Mouse (Mus musculus): Measurements from ENCODE around the gene Abcb4. TPM values are rescaled to one million over a fixed set of nuclear protein-coding genes. Genes with fewer than 3 reads are reported as not detected.
"Not testable (repeated sequence)": the region's sequence is repeated elsewhere in the genome, so short reads cannot be mapped to it uniquely, and the experiment has no call there.

Gene Abcb4
- polyA plus RNA-seq, 1 experiment from 2014 or later: 0.54 TPM

DNA sequence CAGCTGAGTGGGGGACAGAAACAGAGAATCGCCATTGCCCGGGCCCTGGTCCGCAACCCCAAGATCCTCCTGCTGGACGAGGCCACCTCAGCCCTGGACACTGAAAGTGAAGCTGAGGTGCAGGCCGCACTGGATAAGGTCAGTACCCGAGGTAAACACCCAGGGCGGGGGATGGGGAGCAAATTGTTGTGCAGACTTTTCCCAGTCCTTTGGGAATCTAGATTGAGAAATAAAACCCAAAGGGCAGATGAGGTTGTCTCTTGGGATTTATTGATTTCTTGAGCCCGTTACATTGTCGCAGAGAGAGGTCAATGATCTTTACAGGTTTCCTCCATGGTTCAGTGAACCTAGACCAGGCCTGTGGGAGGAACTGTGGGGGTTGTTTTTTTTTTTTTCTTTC, 34.9 kb downstream of the Abcb4 start:
- Histone ChIP-seq H3K27ac (replicated peaks) (no peak overlapping the region), H3K36me3 (replicated peaks) (no peaks in the 10 kb centered on the region), H3K4me3 (no peak overlapping the region), H3K27me3 (replicated peaks; ENCODE audit: low read depth, poor library complexity, severe bottlenecking) (no peaks in the 10 kb centered on the region), H3K9me3 (peaks cover 7% of the 10 kb centered on the region; the same call in 1 of the 2 replicates), H3K4me1 (no peaks in the 10 kb centered on the region)
- no peak for DNase-seq (ENCODE audit: low spot score)
- WGBS: 86% methylated on average over 9 of the region's 9 CpGs

GRCm38 (mm10) chr5:8937965-8938364, 44.4 kb downstream of the Abcb4 start:
- H3K27me3 ChIP-seq (replicated peaks; ENCODE audit: low read depth, poor library complexity, severe bottlenecking): no peaks in the 10 kb centered on the region
- no peaks in the 10 kb centered on the region for H3K4me1 ChIP-seq

GRCm38 (mm10) chr5:8941266-8941665, 47.7 kb downstream of the Abcb4 start:
- not testable (repeated sequence) for H3K27me3 ChIP-seq (replicated peaks; ENCODE audit: low read depth, poor library complexity, severe bottlenecking); H3K27ac ChIP-seq (replicated peaks); H3K4me3 ChIP-seq; DNase-seq (ENCODE audit: low spot score); H3K36me3 ChIP-seq (replicated peaks); H3K9me3 ChIP-seq; H3K4me1 ChIP-seq
- WGBS: 89% methylated on average over 1 of the region's 1 CpGs

More at GRCm38 (mm10) chr5:8937965-8938364, 44.4 kb downstream of the Abcb4 start:
- Histone ChIP-seq H3K36me3 (replicated peaks) (no peaks in the 10 kb centered on the region), H3K9me3 (no peaks in the 10 kb centered on the region), H3K4me3 (no peak overlapping the region), H3K27ac (replicated peaks) (no peak overlapping the region)
- DNase-seq (ENCODE audit: low spot score): no peak
- 94% methylated on average over 7 of the region's 7 CpGs for WGBS

DNA sequence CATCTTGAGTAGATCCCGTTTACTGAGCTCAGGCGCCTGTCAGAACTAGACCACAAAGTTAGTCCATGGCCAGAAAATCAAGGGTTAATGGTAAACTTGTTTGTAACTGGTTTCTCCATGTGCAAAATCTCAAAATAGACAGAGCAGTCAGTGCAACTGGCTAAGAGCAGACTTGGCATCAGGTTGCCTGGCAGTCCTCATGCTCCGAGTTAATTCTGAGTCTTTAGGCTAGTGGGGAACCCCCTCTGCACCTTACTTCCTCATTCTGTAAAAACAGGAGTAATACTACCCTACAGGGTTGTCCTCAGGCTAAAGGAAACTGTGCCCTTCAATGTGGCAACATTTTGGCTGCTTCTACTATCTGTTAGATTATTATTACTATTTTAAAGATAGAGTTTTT, 50.3 kb downstream of the Abcb4 start:
- Histone ChIP-seq H3K27ac (replicated peaks) (no peak overlapping the region), H3K36me3 (replicated peaks) (no peaks in the 10 kb centered on the region), H3K4me1 (no peaks in the 10 kb centered on the region), H3K9me3 (no peaks in the 10 kb centered on the region), H3K4me3 (no peak overlapping the region), H3K27me3 (replicated peaks; ENCODE audit: low read depth, poor library complexity, severe bottlenecking) (no peaks in the 10 kb centered on the region)
- DNase-seq (ENCODE audit: low spot score): no peak
- WGBS: 85% methylated on average over 3 of the region's 3 CpGs

GRCm38 (mm10) chr5:8947423-8948110, 54.0 kb downstream of the Abcb4 start:
- DNase-seq (ENCODE audit: low spot score): no peak
- H3K27ac ChIP-seq (replicated peaks): no peak overlapping the region
- H3K27me3 ChIP-seq (replicated peaks; ENCODE audit: low read depth, poor library complexity, severe bottlenecking): no peaks in the 10 kb centered on the region
- H3K4me1 ChIP-seq: no peaks in the 10 kb centered on the region
- H3K4me3 ChIP-seq: no peak overlapping the region
- H3K9me3 ChIP-seq: no peaks in the 10 kb centered on the region
- H3K36me3 ChIP-seq (replicated peaks): no peaks in the 10 kb centered on the region
- WGBS: 69% methylated on average over 4 of the region's 4 CpGs

- H3K4me1 ChIP-seq: no peaks in the 10 kb centered on the region
- H3K36me3 ChIP-seq (replicated peaks): no peaks in the 10 kb centered on the region
- no peaks in the 10 kb centered on the region for H3K27me3 ChIP-seq (replicated peaks; ENCODE audit: low read depth, poor library complexity, severe bottlenecking)
- H3K27ac ChIP-seq (replicated peaks): no peak overlapping the region
- no peak overlapping the region for H3K4me3 ChIP-seq
- 94% methylated on average over 2 of the region's 2 CpGs for WGBS
- no peak for DNase-seq (ENCODE audit: low spot score)
- no peaks in the 10 kb centered on the region for H3K9me3 ChIP-seq
These were observed 60.1 kb downstream of the Abcb4 start for GRCm38 (mm10) chr5:8953660-8954059.

DNA sequence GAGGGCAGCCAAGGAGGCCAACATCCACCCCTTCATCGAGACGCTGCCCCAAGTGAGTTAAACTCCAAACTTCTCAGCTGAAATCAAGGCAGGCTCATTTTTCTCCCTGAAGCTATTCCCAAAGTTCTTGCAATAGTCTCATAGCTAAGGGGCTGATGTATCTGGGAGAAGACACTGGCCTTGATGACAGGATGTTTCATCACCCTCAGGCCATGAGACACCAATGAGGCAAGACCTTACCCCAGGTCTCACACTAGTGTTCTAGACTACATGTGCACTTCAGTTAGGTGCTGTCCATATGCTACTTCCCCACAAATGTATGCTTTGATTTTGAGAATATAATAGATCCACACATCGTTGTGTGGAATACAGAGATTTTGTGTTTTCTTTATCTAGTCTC, 62.0 kb downstream of the Abcb4 start:
- H3K4me1 ChIP-seq: no peaks in the 10 kb centered on the region
- 92% methylated on average over 3 of the region's 3 CpGs for WGBS
- no peaks in the 10 kb centered on the region for H3K9me3 ChIP-seq
- H3K36me3 ChIP-seq (replicated peaks): no peaks in the 10 kb centered on the region
- DNase-seq (ENCODE audit: low spot score): no peak
- H3K27ac ChIP-seq (replicated peaks): no peak overlapping the region
- no peaks in the 10 kb centered on the region for H3K27me3 ChIP-seq (replicated peaks; ENCODE audit: low read depth, poor library complexity, severe bottlenecking)
- no peak overlapping the region for H3K4me3 ChIP-seq

- no peaks in the 10 kb centered on the region for H3K4me1 ChIP-seq
- 84% methylated on average over 4 of the region's 4 CpGs for WGBS
- DNase-seq (ENCODE audit: low spot score): no peak
- no peak overlapping the region for H3K27ac ChIP-seq (replicated peaks)
- H3K27me3 ChIP-seq (replicated peaks; ENCODE audit: low read depth, poor library complexity, severe bottlenecking): no peaks in the 10 kb centered on the region
- no peak overlapping the region for H3K4me3 ChIP-seq
- no peaks in the 10 kb centered on the region for H3K9me3 ChIP-seq
- H3K36me3 ChIP-seq (replicated peaks): peaks cover 23% of the 10 kb centered on the region
These were observed 67.0 kb downstream of the Abcb4 start for GRCm38 (mm10) chr5:8960534-8960933.

DNA sequence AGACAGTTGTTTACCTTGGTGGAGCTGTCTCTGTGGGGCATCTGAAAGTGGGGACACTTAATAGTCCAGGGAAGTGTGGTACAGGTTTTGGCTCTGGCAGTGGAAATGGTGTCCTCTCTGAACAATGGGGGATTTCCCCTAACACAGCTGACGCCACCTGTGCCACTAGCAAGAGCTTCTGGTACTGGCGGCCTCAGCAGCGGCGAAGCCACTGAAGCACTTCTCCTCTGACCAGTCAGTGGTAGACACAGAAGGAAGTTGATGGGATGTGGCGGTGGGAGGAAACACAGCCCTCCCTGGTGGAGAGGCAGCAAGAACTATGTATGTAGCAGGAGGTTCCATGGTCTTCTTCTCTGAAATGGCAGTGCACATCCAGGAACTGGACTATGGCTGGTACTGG, 71.0 kb downstream of the Abcb4 start:
- DNase-seq (ENCODE audit: low spot score): no peak
- H3K27me3 ChIP-seq (replicated peaks; ENCODE audit: low read depth, poor library complexity, severe bottlenecking): no peaks in the 10 kb centered on the region
- 97% methylated on average over 5 of the region's 5 CpGs for WGBS
- H3K27ac ChIP-seq (replicated peaks): no peak overlapping the region
- no peak overlapping the region for H3K4me3 ChIP-seq
- no peaks in the 10 kb centered on the region for H3K4me1 ChIP-seq
- peaks cover 59% of the 10 kb centered on the region for H3K36me3 ChIP-seq (replicated peaks)
- H3K9me3 ChIP-seq: no peaks in the 10 kb centered on the region

DNA sequence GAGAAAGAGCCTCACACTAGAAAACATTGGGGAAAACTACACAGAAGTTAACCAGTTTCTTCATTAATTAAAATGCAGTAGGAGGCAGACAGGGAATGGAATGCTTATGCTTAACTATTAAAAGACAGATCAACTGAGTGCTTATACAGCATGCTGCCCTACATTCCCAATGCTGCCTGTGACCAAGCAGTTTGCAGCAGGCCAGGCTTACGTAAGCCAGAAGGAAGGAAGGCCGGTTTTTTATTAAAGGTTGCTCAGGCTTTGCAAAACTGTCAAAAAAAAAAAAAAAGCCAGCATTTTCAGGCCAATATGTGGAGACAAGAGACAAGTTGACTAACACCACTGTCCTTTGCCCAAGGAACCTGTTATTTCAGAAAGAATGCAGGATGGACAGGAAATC, 77.2 kb downstream of the Abcb4 start:
- WGBS: 90% methylated on average over 2 of the region's 2 CpGs
- no peak overlapping the region for H3K27ac ChIP-seq (replicated peaks)
- H3K36me3 ChIP-seq (replicated peaks): peaks cover 87% of the 10 kb centered on the region
- H3K4me3 ChIP-seq: no peak overlapping the region
- DNase-seq (ENCODE audit: low spot score): no peak
- H3K9me3 ChIP-seq: no peaks in the 10 kb centered on the region
- H3K27me3 ChIP-seq (replicated peaks; ENCODE audit: low read depth, poor library complexity, severe bottlenecking): no peaks in the 10 kb centered on the region
- no peaks in the 10 kb centered on the region for H3K4me1 ChIP-seq

DNA sequence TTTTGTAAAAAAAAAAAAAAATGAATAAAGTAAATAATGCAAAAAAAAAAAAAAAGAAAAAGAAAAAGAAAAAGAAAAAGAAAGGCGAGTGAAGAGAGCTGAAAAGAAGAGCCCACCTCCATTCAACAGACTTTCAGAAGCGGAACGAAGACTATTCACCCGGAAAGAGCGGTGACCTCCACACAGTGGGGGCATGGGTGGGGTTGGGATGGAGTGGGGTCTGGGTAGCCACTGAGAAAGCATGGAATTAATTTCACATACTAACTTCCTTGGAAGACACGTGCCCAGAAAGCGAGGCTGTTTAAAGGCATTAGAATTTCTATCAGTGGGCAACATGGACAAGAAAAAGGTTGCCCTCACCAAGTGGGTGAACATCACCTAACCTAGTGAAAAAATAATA, 78.8 kb downstream of the Abcb4 start:
- Histone ChIP-seq H3K27ac (replicated peaks) (no peak overlapping the region), H3K36me3 (replicated peaks) (peaks cover 70% of the 10 kb centered on the region), H3K9me3 (no peaks in the 10 kb centered on the region), H3K27me3 (replicated peaks; ENCODE audit: low read depth, poor library complexity, severe bottlenecking) (no peaks in the 10 kb centered on the region), H3K4me1 (no peaks in the 10 kb centered on the region), H3K4me3 (no peak overlapping the region)
- WGBS: 78% methylated on average over 7 of the region's 7 CpGs
- no peak for DNase-seq (ENCODE audit: low spot score)

DNA sequence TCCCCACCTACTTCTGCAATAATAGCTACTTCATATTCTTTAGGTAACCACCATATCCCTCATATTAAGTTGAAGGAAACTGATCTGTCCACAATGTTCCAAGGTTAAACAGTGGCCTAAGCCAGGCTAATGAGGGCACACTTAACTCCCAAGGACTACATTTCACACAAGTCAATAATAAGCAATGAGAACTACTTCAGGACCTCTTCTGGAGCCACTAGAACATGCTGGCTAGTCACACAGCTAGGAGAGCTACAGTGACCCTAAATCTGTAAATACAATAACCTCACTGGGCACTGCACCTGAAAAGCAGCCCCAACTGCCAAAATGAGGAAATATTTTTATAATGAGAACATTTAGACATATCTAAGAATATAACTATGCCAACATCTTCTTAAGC, 81.2 kb downstream of the Abcb4 start:
- H3K4me1 ChIP-seq: no peaks in the 10 kb centered on the region
- H3K27ac ChIP-seq (replicated peaks): no peak overlapping the region
- H3K27me3 ChIP-seq (replicated peaks; ENCODE audit: low read depth, poor library complexity, severe bottlenecking): no peaks in the 10 kb centered on the region
- no peaks in the 10 kb centered on the region for H3K9me3 ChIP-seq
- H3K4me3 ChIP-seq: no peak overlapping the region
- DNase-seq (ENCODE audit: low spot score): no peak
- H3K36me3 ChIP-seq (replicated peaks): peaks cover 52% of the 10 kb centered on the region

DNA sequence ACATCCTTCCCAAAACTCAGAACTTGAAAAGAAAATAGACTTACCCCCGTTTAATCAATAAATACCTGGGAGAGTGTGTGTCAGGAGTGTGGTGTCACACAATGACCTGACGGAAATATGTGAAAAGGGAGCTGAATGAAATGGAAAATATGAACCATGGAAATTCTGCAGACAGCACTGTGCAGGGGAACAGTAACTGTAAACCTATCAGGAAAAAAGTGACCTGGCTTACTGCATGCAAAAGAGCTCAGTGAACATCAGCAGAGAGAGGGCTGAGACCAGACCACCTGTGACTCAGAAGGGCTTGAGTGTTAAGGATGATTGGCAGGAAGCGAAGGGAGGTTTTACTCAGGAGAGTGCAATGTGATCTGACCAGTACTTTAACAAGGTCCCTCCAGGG, 92.0 kb downstream of the Abcb4 start:
- Histone ChIP-seq H3K27me3 (replicated peaks; ENCODE audit: low read depth, poor library complexity, severe bottlenecking) (no peaks in the 10 kb centered on the region), H3K36me3 (replicated peaks) (peaks cover 70% of the 10 kb centered on the region), H3K4me3 (no peak overlapping the region), H3K9me3 (no peaks in the 10 kb centered on the region), H3K27ac (replicated peaks) (no peak overlapping the region), H3K4me1 (no peaks in the 10 kb centered on the region)
- WGBS: 91% methylated on average over 3 of the region's 3 CpGs
- DNase-seq (ENCODE audit: low spot score): no peak

Data from embryonic facial prominence, embryonic 10.5 days (tissue).